Mouse (Mus musculus) adrenal gland, postnatal 36 days (tissue): ENCODE results near the gene Smad3. TPM values are rescaled to one million over a fixed set of nuclear protein-coding genes. Genes with fewer than 3 reads are reported as not detected.
A peak's percentile ranks its signal among the peaks of the same experiment; 100 is the strongest.

Source experiments
- DNase-seq, 2 experiments: peaks; one replicate each; pipeline ENCODE4 v3.0.0; 2021; ENCODE audit warnings: mixed read lengths in 1 of 2
- total RNA-seq, 2 experiments: library from RNA; stranded (reverse); gene quantifications; 2 replicates each; pipeline ENCODE4 v1.2.3; 2021

Gene Smad3
- total RNA-seq, 2 experiments from 2014 or later = 28.6 to 48.3 TPM

DNA sequence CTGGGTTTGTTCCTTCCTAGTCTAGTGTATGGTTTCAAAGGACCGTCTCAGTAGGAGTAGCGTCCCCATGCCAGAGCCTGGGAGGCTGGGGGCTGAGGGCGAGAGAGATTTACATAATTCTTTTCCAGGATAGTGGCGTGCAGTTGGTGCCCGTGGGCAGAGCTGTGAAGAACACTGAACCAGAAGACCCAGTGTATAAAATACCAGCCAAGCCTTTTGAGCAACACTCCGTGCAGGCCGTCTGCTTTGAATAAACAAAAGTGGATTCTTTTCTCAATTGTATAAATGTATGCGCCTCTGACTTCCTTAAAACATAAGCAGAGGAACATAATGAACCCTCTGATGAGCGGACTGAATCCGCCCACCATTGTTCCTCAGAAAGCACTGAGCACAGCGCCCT lies 124.9 kb downstream of the Smad3 start:
- DNase-seq = no peak

DNA sequence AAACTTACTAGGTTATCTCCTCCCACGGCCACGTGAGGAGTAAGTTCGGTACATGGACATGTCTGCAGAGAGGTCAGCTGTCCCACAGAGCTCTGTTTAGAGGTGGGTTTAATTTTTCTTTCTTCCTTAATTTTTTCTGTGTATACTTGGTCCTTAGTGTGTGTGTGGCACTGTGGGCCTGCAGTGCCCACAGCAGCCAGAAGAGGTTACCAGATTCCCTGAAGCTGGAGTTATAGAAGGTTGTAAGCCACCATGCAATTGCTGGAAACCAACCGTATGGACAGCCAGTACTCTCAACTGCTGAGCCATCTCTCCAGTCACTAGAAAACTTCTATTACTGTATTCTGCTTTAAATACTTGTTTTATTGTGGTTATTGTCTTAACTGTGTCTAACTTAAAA lies 125.7 kb downstream of the Smad3 start:
- no peak for DNase-seq

DNA sequence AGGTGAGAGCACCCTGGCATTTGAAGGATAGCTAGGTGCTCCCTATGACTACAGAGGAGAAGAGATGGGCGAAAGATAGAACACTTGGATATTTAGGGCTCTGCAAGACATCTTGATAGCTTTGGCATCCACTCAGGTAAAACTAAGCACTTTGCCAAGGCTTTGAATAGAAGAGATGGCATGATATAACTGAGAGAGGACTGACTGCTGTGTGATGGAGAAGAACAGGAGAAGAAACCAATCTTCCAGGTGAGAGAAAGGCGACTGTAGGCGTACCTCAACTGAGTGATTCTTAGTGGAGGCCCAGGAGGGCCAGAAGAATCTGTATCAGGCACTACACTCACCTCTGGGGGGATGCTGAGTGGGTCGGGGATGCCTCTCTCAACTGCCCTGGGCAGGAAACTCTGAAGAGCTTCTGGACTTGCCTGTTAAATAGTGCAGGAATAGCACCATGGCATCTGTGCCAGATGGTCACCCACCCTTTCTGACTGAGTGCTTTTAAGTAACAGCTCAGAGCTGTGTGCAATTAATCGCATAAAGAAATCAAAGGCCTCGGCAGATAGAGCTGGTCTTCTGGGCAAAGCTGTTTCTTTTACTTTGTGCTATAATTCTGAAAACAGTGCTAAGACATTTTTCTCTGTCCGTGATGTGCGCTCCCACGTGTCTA lies 132.6 kb downstream of the Smad3 start:
- no peak for DNase-seq

DNA sequence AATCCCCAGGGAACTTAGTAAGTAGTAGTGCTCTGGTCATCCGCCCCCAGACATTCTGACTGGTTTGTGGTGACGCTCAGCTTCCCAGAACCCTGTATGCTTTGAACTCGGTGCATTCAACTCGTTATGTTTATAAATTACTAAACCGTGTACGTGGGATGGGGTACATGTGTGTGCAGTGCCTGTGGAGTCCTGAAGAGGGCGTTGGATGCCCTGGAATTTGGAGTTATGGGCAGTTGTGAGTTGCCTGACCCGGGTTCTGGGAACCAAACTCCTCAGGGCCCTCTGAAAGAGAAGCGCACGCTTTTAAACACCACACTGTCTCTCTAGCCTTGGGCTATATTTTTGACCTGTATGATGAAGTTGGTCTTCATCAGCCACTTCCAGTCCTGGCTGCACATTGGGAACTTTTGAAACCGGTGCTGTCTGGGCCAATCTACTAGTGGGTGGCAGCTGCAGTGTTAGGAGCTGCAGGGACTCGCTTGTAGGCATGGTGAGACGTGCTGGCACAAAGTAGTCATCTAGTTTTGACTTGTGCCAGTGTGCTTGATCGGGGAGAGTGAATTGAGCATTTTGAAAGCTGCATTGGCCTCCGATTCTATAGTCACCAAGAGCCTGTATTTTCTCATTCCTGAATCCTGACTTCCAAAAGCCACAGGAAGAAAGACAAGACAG lies 133.8 kb downstream of the Smad3 start:
- DNase-seq = no peak

- DNase-seq = no peak
Observed at GRCm38 (mm10) chr9:63617967-63618366, 139.8 kb downstream of the Smad3 start.

GRCm38 (mm10) chr9:63614018-63614985 lies 143.5 kb downstream of the Smad3 start:
- DNase-seq = no peak

- DNase-seq = no peak
Observed at GRCm38 (mm10) chr9:63613569-63613968, 144.2 kb downstream of the Smad3 start.

- peak in 1 of 2 experiments; percentile 15 for DNase-seq
Observed at GRCm38 (mm10) chr9:63612565-63613515, 145.0 kb downstream of the Smad3 start.

DNA sequence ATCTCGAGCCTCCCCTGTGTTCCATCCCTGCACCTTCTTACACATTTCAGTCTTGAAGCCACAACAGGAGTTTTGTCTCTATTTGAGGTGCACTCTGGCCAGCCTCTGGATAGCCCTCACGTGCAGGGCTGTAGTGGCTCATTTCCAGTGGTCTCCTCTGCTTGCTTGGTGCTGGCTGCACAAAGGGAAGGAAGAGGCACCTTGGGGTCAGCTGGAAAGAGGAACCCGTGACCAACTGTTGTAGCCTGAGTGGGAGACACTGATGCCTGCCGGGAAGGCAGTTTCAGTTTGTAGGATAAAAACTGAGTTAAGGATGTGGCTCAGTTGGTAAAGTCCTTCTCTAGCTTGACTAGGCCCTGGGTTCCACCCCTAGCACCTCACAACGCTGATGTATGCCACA lies 145.8 kb downstream of the Smad3 start:
- DNase-seq = peak in 1 of 2 experiments; percentile 32

DNA sequence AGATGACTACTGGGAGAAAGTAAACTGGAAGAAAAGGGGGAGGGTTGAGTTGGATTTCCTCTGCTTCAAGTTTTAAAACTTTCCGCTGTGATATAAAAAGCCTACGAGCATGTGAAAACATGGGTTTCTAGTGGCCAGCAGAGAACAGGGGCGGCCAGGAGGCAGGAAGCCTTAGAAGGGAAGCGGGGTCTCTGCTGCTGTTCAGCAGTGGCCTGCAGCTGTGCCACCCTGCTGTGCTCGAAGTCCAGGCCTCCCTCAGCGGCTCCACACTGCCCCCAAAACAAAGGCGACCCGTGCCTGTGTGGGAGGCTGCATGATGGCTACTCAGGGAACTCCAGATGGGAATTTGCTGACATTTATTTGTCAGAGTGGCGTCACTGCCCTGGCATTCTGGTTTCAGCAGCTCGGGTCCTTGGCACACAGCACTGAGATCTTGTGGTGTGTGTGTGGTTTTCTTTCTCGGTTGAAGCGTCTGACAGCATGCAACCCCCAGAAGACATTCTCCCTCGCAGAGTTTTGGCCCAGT lies 146.9 kb downstream of the Smad3 start:
- peak; percentile 78 to 80 for DNase-seq

- DNase-seq = no peak
Observed at GRCm38 (mm10) chr9:63610231-63610630, 147.6 kb downstream of the Smad3 start.

DNA sequence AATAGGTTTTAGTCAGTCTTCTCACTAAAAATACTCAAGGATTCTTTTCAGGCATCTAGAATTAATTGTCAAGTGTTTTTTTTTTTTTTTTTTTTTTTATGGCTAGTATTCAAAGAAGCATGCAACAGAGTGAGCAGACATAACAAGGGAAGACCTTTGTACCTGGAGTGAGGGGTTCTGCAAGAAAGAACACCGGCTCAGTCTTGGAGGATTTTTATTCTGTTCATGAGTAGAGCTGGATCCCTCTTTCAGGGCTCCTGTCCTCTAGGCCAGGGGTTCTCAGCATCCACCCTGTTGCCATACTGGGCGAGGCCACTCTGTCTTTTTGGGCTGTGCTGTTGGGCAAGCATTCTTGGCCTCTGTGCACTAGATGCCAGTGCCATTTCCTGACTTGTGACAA lies 148.0 kb downstream of the Smad3 start:
- DNase-seq = no peak

- DNase-seq = no peak
Observed at GRCm38 (mm10) chr9:63609246-63609645, 148.5 kb downstream of the Smad3 start.

- no peak for DNase-seq
Observed at GRCm38 (mm10) chr9:63608006-63608405, 149.8 kb downstream of the Smad3 start.

GRCm38 (mm10) chr9:63606594-63606993 lies 151.2 kb downstream of the Smad3 start:
- DNase-seq = no peak

DNA sequence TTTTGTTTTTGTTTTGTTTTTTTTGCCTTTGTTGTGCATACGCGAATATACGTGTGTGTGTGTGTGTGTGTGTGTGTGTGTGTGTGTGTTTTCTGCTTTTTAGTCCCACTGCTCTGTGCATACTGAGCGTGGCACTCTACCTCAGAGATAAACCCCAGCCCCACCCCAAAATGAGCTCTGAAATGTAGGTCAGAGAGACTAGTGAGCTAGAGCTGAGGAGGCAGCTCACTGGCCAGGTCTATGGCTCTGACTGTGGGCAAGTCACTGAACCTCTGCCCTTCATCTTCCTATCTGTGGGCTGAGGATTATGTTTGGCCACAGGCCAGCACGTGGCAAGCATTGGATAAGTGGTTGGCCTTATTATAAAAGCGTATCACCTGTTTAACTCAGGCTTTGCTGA lies 153.9 kb downstream of the Smad3 start:
- DNase-seq = peak in 1 of 2 experiments; percentile 26

GRCm38 (mm10) chr9:63602043-63602939 lies 155.5 kb downstream of the Smad3 start, which contains the start of the genes Iqch and Aagab:
Gene Iqch (minus strand): TSS chr9:63602493.
Gene Aagab (plus strand): TSS chr9:63602660.
- DNase-seq = peak; percentile 98
